Mouse (Mus musculus) thymus, postnatal 10 days (tissue): ENCODE results near the gene Fam50a.
"Not testable (repeated sequence)": the region's sequence is repeated elsewhere in the genome, so short reads cannot be mapped to it uniquely, and the experiment has no call there.

ENCODE experiments used
- DNase-seq, 2 experiments: peaks; one replicate each; pipeline ENCODE4 v3.0.0; 2021; ENCODE audit warnings: low spot score in 2 of 2

Fam50a gene

DNA sequence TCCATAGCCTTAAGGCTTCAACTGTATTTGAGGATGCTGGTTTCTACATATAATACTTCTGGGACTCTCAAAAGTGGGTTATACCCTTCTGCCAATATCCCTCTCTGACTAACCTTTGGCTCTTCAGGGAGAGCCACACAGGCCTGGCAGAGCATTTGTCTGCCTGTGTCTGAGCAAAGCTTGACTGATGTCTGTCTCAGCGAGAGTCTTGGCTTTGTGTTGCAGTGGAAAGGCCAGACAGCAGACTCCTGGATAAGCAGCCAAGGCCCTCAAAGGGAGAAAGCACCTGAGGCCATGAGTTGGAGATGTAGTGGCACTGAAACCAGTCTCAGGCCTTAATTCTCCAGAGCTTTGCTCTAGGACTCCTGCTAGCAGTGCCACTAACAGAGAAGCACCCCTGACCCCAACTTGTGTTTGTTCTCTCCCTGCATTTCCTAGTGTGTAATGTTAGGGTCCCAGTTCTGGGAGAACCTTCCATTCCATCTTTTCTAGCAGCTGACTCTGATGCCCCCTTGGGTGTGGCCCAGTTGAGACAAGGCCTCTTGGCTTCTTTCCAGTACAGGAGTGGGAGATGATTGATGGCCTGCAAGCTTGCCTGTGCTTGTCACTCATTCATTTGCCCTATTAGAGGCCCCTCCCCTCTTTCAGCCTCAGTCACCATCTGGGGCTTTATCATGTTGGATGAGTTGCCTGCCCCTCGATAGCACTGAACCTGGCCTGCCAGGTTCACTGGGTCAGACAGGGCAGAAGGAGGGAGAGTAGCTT lies 17.5 kb downstream of the Fam50a start:
- DNase-seq, result no peak

DNA sequence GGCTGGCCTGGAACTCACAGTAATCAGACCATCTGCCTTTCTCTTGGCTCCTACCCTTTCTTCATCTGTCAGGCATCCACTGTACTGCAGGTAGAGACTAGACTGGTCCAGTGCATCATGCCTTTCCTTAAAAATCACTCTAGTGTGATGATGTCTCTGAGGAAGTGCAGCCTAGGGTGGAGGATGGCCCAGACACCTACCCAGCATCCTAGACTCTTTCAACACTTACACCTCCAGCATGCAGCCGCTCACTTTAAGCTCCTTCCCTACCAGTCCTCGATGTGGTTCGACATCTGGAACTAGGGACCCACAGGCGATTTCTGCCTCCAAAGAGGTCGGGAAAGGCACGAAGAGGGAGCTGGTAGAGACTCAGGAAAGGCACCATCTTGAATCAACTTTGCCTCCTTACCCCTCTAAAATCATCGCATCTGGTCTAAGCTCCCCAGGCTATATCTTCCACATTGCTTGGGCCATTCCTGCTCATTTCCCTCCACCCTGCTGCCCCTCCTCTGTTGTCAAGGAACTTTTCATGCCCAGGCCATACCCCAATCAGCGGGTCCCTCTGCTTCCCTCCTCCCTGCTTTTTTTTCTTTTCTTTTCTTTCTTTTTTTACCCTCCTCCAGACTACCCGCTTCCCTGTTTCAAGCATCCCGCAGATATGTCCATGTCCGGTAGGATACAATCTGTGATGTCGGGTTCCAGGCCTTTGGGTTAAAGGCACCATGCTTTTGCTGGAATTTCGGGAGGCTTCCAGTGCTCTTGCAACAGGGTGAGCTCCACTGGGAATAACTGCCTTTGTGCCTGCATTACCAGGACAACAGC lies 40.0 kb downstream of the Fam50a start:
- DNase-seq, result no peak

DNA sequence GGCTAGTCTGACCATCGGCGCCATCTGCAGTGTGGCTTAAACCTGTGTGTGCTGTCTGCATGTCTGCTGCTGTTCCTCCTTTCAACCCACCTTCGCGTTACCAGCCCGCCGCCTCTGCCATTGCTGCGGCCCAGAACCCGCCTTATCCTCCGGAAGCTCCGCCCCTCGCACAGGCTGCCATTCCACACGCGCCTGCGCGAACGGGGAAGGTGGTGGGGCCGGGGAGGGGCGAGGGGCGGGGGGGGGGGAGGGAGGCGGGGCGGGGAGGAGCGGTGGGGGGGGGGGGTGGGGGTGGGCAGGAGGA lies 40.6 kb downstream of the Fam50a start, which contains the start of gene Lage3:
Gene Lage3 (minus strand): TSS at position 152 of the 304 bp plus-strand sequence.
- peak; percentile 77 to 79 for DNase-seq

DNA sequence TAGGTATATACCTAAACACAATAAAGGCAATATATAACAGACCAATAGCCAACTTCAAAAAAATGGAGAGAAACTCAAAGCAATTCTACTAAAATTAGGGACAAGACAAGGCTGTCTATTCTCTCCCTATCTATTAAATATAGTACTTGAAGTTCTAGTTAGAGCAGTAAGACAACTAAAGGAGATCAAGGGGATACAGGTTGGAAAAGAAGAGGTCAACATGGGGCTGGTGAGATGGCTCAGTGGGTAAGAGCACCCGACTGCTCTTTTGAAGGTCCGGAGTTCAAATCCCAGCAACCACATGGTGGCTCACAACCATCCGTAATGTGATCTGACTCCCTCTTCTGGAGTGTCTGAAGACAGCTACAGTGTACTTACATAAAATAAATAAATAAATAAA lies 44.2 kb downstream of the Fam50a start:
- not testable (repeated sequence) for DNase-seq

DNA sequence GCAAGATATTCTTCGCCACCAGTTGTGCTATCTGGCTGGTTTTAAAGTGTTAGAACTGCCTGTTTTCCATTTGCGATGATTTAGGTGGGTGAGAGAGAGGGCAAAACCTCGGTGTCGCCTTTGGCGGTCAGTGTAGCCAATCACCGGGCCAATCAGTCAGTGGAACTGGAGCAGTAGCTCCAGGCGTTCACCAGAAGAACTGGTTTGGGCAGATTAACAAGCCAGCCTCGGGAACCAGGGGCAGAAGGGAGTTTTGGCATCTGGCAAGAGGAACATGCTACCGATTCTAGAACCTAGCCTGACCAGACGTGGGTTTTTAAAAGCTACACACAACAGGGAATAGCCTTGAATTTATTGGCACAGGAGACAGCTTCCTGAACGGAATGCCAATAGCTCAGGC lies 46.3 kb downstream of the Fam50a start:
- DNase-seq, result no peak

DNA sequence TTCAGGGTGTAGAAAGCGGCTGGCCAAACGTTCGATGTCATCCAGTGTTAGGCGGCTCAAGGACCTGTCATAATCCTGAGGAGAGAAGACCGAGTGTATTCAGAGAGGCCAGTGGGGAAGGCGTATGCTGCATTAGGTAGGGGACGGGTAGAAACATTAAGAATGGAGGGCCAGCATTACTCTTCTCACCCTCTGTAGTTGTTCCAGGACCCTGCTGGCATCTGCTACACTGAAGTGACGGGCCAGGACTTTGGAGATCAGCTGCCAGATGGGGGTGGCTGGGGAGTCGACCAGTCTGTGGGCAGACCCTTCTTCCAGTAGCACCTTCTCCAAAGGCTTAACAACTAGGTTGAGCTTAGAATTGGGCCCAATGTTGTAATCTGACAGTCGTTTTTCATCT lies 54.7 kb downstream of the Fam50a start:
- DNase-seq, result no peak

DNA sequence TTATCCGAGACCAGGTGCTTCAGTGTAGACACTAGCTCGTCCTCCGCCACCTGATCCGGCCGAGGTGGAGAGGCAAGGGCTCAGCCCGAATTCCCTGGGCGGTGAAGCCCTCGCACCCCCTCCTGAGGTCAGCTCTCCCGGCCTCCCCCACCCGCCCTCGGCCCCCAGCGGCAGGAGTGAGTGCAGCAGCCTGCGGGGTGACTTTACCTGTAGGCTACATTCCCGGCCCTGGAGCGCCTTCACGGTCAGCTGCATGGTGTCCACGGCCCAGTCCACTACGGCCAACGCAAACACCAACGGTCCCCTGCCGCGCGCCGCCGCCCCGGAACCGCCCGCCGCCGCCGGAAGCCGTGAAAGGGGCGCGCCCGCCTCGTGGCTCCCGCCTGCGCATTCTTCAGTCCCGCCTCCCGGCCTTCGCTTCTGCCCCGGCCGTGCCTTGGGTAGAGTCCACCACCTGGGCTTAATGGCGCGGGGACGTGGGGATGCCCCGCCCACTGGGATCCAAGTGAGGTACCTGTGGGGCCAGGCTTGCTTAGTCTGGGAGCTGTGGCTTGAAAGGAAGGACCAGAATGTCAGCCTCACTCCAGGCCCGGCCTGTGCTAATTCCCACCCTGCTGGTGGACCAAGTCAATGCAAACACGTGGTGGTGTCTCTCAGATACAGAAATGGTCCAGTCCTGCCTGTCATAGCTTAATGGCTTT lies 55.5 kb downstream of the Fam50a start:
- DNase-seq, result peak; percentile 23 to 48
